Mouse (Mus musculus): Measurements from ENCODE around the gene Myo16.

Myo16 gene

GRCm38 (mm10) chr8:10634421-10634820 lies 480.7 kb downstream of the Myo16 start:
- no peak for DNase-seq

GRCm38 (mm10) chr8:10638871-10639270 lies 485.2 kb downstream of the Myo16 start:
- DNase-seq = no peak

GRCm38 (mm10) chr8:10640176-10640810 lies 486.6 kb downstream of the Myo16 start:
- no peak for DNase-seq

- DNase-seq = no peak
These were observed 487.1 kb downstream of the Myo16 start for GRCm38 (mm10) chr8:10640859-10641258.

GRCm38 (mm10) chr8:10641343-10641742 lies 487.6 kb downstream of the Myo16 start:
- DNase-seq = no peak

- no peak for DNase-seq
These were observed 489.5 kb downstream of the Myo16 start for GRCm38 (mm10) chr8:10643244-10643643.

GRCm38 (mm10) chr8:10644481-10644880 lies 490.8 kb downstream of the Myo16 start:
- no peak for DNase-seq

- no peak for DNase-seq
These were observed 492.0 kb downstream of the Myo16 start for GRCm38 (mm10) chr8:10645740-10646139.

- no peak for DNase-seq
These were observed 492.8 kb downstream of the Myo16 start for GRCm38 (mm10) chr8:10646485-10646884.

- DNase-seq = peak; percentile 63
These were observed 498.0 kb downstream of the Myo16 start for GRCm38 (mm10) chr8:10651546-10652315.

- peak; percentile 38 for DNase-seq
These were observed 499.6 kb downstream of the Myo16 start for GRCm38 (mm10) chr8:10653282-10653681.

GRCm38 (mm10) chr8:10654922-10655518 lies 501.3 kb downstream of the Myo16 start:
- no peak for DNase-seq

- DNase-seq = no peak
These were observed 510.2 kb downstream of the Myo16 start for GRCm38 (mm10) chr8:10663770-10664470.

GRCm38 (mm10) chr8:10664861-10665543 lies 511.3 kb downstream of the Myo16 start:
- DNase-seq = peak; percentile 43

- no peak for DNase-seq
These were observed 512.1 kb downstream of the Myo16 start for GRCm38 (mm10) chr8:10665821-10666283.

- DNase-seq = no peak
These were observed 518.3 kb downstream of the Myo16 start for GRCm38 (mm10) chr8:10671862-10672548.

- DNase-seq = no peak
These were observed 524.2 kb downstream of the Myo16 start for GRCm38 (mm10) chr8:10677840-10678410.

GRCm38 (mm10) chr8:10681926-10682325 lies 528.2 kb downstream of the Myo16 start:
- DNase-seq = no peak

- DNase-seq = no peak
These were observed 529.4 kb downstream of the Myo16 start for GRCm38 (mm10) chr8:10683088-10683487.

Measured in kidney, adult 18-20 months (tissue).